Mouse (Mus musculus) right cerebral cortex, adult 18-20 months (tissue): Measurements from ENCODE around the gene Gm38394.
A peak's percentile ranks its signal among the peaks of the same experiment; 100 is the strongest.

Experiments
- DNase-seq: peaks from one replicate; pipeline ENCODE4 v3.0.0; 2022; ENCODE audit warnings: mixed read lengths

The Gm38394 gene

GRCm38 (mm10) chr1:133663427-133663826, 2.3 kb upstream of the Gm38394 start:
- peak; percentile 75 for DNase-seq

DNA sequence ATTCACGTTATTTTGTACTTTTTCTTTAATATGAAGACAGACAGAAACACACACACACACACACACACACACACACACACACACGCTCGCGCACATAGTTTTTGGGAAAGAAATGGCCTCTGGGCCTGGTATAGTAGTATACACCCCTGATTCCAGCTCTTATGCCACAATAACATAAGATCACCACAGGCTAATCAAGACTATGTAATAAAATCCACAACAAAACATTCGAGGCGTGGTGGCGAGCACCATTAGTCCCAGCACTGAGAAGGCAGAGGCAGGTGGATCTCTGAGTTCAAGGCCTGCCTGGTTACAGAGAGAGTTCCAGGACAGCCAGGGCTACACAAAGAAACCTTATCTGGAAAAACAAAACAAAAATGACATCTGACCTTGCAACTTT, 1.8 kb upstream of the Gm38394 start:
- no peak for DNase-seq

GRCm38 (mm10) chr1:133660466-133661202, 484 bp downstream of the Gm38394 start, which contains the start of gene Zbed6:
Gene Zbed6 (minus strand): TSS chr1:133660885.
- DNase-seq: peak; percentile 48

DNA sequence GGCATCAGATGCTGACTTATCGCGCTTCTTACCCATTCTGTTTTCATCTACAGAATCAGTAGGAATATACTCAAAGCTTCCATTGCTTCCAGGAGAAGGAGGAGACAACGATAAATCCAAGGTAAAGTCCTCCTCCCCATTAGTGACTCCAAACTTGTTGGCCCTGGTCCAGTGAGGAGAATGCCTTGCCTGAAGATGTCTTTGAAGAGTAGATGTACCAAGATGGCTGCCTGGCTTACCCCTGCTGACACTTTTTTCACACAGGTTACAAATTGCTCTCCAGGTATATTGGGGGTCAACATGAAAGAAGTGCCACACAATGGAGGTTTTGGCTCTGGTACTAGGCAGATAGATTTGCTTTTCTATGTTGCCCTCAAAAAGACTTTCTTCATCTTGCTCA, 2.2 kb downstream of the Gm38394 start:
- DNase-seq: no peak

DNA sequence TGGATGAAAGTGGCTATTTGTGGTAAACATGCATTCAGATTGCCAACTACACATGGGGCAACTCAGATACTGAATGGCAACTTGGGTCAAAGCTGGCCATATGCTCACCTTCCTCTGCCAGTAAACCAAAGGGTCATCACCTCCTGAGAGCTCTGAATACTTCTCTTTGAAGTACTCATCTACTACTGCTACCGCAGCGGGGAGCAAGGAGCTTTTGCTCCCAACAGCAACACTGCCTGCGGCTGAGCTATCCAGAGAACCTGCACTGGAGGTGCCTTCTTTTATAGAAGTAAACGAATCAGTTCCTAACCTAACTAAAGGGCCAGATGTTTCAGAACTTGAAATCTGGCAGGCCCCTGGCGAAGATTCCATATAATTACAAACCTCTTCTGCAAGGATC, 4.3 kb downstream of the Gm38394 start:
- no peak for DNase-seq

- DNase-seq: no peak
Measured at GRCm38 (mm10) chr1:133653033-133653432, 8.1 kb downstream of the Gm38394 start.

GRCm38 (mm10) chr1:133650288-133651055, 10.6 kb downstream of the Gm38394 start:
- DNase-seq: no peak

- DNase-seq: no peak
Measured at GRCm38 (mm10) chr1:133645652-133646051, 15.5 kb downstream of the Gm38394 start.

DNA sequence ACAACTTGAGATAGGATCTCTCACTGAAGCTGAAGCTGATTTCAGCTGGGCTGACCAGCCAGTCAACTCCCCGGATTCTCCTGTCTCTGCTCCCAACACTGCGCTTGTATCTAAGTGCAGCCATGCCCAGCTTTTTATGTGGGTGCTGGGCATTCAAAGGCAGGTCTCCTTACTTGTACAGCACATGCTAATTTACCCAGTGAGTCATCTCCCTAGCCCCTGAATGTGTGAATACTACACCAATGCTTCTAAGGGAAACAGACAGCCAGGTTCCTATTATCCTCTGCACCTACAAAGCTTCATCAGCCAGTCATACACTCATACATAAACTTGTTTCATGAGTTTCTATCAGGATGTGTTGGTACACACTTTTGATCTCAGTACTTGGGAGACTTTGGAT, 20.0 kb downstream of the Gm38394 start:
- DNase-seq: no peak

GRCm38 (mm10) chr1:133638517-133638916, 22.6 kb downstream of the Gm38394 start:
- no peak for DNase-seq

GRCm38 (mm10) chr1:133632168-133632567, 28.9 kb downstream of the Gm38394 start:
- DNase-seq: no peak

- no peak for DNase-seq
Measured at GRCm38 (mm10) chr1:133625052-133625451, 36.1 kb downstream of the Gm38394 start.

DNA sequence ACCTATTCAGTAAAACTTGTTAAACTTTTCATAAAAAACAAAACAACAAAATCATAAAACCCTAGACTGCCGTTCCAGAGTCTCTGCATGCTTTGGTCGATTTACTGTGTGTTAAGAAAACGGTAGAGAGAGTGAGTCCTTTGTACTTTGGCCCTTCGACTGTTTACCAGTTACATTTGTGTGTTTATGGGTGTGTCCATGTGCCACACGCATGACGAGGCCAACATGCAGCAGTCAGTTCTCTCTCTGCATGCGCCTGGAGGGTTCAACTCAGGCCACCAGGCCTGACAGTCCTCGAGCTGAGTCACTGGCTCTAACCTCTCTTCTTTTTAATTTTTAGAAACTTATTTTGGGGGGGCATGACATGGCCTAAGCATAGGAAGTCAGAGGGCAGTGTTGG, 42.8 kb downstream of the Gm38394 start:
- no peak for DNase-seq

GRCm38 (mm10) chr1:133617908-133618307, 43.2 kb downstream of the Gm38394 start:
- no peak for DNase-seq

- DNase-seq: no peak
Measured at GRCm38 (mm10) chr1:133613817-133614216, 47.3 kb downstream of the Gm38394 start.

GRCm38 (mm10) chr1:133611436-133611835, 49.7 kb downstream of the Gm38394 start:
- DNase-seq: no peak

DNA sequence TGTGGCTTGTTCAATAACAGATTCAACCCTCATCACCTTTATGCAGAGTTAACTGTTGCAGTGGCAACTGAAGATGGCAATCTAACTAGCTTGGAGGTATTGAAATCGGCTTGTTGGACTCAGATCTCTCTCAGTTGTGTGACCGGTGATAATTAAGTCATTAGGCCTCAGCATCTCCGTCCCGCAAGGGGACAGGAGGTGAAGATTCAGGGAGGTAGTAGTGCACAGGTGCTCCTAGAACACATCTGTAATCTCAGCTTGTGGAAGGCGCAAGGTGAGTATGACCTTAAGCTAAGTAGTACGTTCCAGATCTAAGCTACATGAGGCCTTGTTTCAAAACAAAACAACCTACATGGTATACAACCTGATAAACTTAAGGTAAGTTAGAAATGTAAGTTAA, 50.5 kb downstream of the Gm38394 start:
- DNase-seq: peak; percentile 4

- DNase-seq: peak; percentile 96
Measured at GRCm38 (mm10) chr1:133609771-133610502, 51.2 kb downstream of the Gm38394 start, which contains the start of gene Snrpe. Gene Snrpe (minus strand): TSS chr1:133610291.

- no peak for DNase-seq
Measured at GRCm38 (mm10) chr1:133603174-133603573, 57.9 kb downstream of the Gm38394 start.

GRCm38 (mm10) chr1:133596298-133597007, 64.7 kb downstream of the Gm38394 start:
- no peak for DNase-seq

- DNase-seq: no peak
Measured at GRCm38 (mm10) chr1:133585995-133586537, 75.1 kb downstream of the Gm38394 start.

DNA sequence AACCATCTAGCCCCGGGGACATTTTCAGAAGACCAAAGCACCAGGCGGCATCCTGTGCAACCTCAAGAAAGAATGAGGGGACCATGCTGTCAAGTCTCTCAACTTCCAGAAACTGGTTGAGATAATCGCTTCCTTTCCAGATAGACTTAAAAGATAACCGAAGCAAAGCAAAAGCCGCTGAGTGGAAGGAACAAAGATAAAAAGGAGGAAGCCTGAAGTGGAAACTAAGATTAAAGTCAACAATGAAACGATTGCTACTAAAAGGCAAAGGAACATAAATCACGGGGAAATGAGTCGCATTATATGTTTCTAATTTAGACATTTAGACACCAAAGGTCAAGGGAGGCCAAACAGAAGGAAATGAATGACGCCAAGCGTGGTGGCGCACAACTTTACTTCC, 89.8 kb downstream of the Gm38394 start:
- no peak for DNase-seq
